Mouse (Mus musculus) MEL-GATA-1-ER (cell line): ENCODE measurements around the gene Cacna1d.

Experiments used
- DNase-seq: peaks from one replicate; pipeline ENCODE4 v3.0.0-alpha.2; 2012; ENCODE audit warnings: low read depth; ENCODE audit errors: extremely low read depth

Cacna1d gene

GRCm38 (mm10) chr14:30033405-30033804, 457.9 kb downstream of the Cacna1d start:
- no peak for DNase-seq

GRCm38 (mm10) chr14:30027378-30027777, 463.9 kb downstream of the Cacna1d start:
- DNase-seq, result peak; percentile 6

- DNase-seq, result no peak
These were observed 466.9 kb downstream of the Cacna1d start for GRCm38 (mm10) chr14:30024387-30024786.

GRCm38 (mm10) chr14:30022471-30022870, 468.8 kb downstream of the Cacna1d start:
- DNase-seq, result no peak

- no peak for DNase-seq
These were observed 471.3 kb downstream of the Cacna1d start for GRCm38 (mm10) chr14:30019792-30020575.

GRCm38 (mm10) chr14:30019375-30019774, 471.9 kb downstream of the Cacna1d start:
- no peak for DNase-seq

- DNase-seq, result no peak
These were observed 472.4 kb downstream of the Cacna1d start for GRCm38 (mm10) chr14:30018846-30019245.

- DNase-seq, result no peak
These were observed 472.8 kb downstream of the Cacna1d start for GRCm38 (mm10) chr14:30018463-30018801.

- DNase-seq, result no peak
These were observed 473.3 kb downstream of the Cacna1d start for GRCm38 (mm10) chr14:30017794-30018462.

- DNase-seq, result no peak
These were observed 474.6 kb downstream of the Cacna1d start for GRCm38 (mm10) chr14:30016666-30017065.

- DNase-seq, result no peak
These were observed 476.2 kb downstream of the Cacna1d start for GRCm38 (mm10) chr14:30015008-30015407.

- no peak for DNase-seq
These were observed 476.8 kb downstream of the Cacna1d start for GRCm38 (mm10) chr14:30014487-30014886.

GRCm38 (mm10) chr14:30011886-30012560, 479.2 kb downstream of the Cacna1d start:
- no peak for DNase-seq

GRCm38 (mm10) chr14:30009864-30010560, 481.2 kb downstream of the Cacna1d start:
- DNase-seq, result no peak

- no peak for DNase-seq
These were observed 482.3 kb downstream of the Cacna1d start, which contains the start of the genes Il17rb and Chdh for GRCm38 (mm10) chr14:30008733-30009575. Gene Il17rb (minus strand): TSS chr14:30008896. Gene Chdh (plus strand): TSS chr14:30009023.

- no peak for DNase-seq
These were observed 491.8 kb downstream of the Cacna1d start for GRCm38 (mm10) chr14:29999475-29999811.

GRCm38 (mm10) chr14:29998747-29999474, 492.3 kb downstream of the Cacna1d start:
- no peak for DNase-seq

- no peak for DNase-seq
These were observed 493.9 kb downstream of the Cacna1d start for GRCm38 (mm10) chr14:29997345-29997744.

GRCm38 (mm10) chr14:29996000-29996751, 495.1 kb downstream of the Cacna1d start:
- no peak for DNase-seq
